Mouse (Mus musculus) intestine, embryonic 14.5 days (tissue): ENCODE results near the gene Pcdh15. TPM values are rescaled to one million over a fixed set of nuclear protein-coding genes. Genes with fewer than 3 reads are reported as not detected.

Experiments used
- ATAC-seq: fragments of 200-750 bp; cut with Nextera tagmentation; replicated peaks from 2 replicates; pipeline ENCODE4 v1.8.0; 2017; ENCODE audit warnings: low read depth, moderate number of reproducible peaks, moderate TSS enrichment, moderate library complexity; ENCODE audit not compliant: low FRiP score, low TSS enrichment
- DNase-seq: peaks from one replicate; pipeline ENCODE4 v3.0.0-alpha.2; 2018; ENCODE audit warnings: low spot score
- H3K27ac ChIP-seq: fragments of 300-500 bp; sonication (generic); 2 replicates; pipeline ENCODE4 v1.5.1; 2014; ENCODE audit warnings: low read depth, mild to moderate bottlenecking, control low read depth
- H3K27me3 ChIP-seq: fragments of 300-500 bp; sonication (generic); replicated peaks from 2 replicates; pipeline ENCODE4 v1.6.1; 2014; ENCODE audit warnings: low read length, control low read depth; ENCODE audit not compliant: control insufficient read depth, insufficient read depth
- H3K36me3 ChIP-seq: fragments of 300-500 bp; sonication (generic); 2 replicates; pipeline ENCODE4 v1.6.1; 2014; ENCODE audit warnings: low read length, control low read depth; ENCODE audit not compliant: control insufficient read depth, insufficient read depth
- H3K4me1 ChIP-seq: fragments of 300-500 bp; sonication (generic); replicated peaks from 2 replicates; pipeline ENCODE4 v1.6.1; 2014; ENCODE audit warnings: low read length, control low read depth, mixed read lengths; ENCODE audit not compliant: control insufficient read depth, insufficient read depth
- H3K4me2 ChIP-seq: fragments of 300-500 bp; sonication (generic); 2 replicates; pipeline ENCODE4 v1.6.1; 2014; ENCODE audit warnings: low read length
- H3K4me3 ChIP-seq: fragments of 300-500 bp; sonication (generic); 2 replicates; pipeline ENCODE4 v1.5.1; 2014; ENCODE audit warnings: low read depth, low read length, control low read depth, mixed read lengths
- H3K9ac ChIP-seq: fragments of 300-500 bp; sonication (generic); 2 replicates; pipeline ENCODE4 v1.6.1; 2014; ENCODE audit warnings: mild to moderate bottlenecking, low read length
- H3K9me3 ChIP-seq: fragments of 300-500 bp; sonication (generic); 2 replicates; pipeline ENCODE4 v1.6.1; 2016; ENCODE audit warnings: low read length, control low read depth; ENCODE audit not compliant: control insufficient read depth
- WGBS: fragments of 180-500 bp; shearing (Covaris S2); extraction: QIAGEN DNeasy Blood & Tissue Kit; methylation state at CpG from one replicate; pipeline ENCODE4 v1.1.7; 2014; 5-methylcytosine and 5-hydroxymethylcytosine counted together
- polyA plus RNA-seq: library from polyadenylated mRNA; unstranded; fragments of >200 nt; fragmentation: Nextera tagmentation; extraction: Ambion mirVana; gene quantifications from 2 replicates; pipeline ENCODE4 v1.2.1, GENCODE M21; 2014

Gene Pcdh15
- polyA plus RNA-seq, 1 experiment from 2014 or later, result 2.6 TPM

DNA sequence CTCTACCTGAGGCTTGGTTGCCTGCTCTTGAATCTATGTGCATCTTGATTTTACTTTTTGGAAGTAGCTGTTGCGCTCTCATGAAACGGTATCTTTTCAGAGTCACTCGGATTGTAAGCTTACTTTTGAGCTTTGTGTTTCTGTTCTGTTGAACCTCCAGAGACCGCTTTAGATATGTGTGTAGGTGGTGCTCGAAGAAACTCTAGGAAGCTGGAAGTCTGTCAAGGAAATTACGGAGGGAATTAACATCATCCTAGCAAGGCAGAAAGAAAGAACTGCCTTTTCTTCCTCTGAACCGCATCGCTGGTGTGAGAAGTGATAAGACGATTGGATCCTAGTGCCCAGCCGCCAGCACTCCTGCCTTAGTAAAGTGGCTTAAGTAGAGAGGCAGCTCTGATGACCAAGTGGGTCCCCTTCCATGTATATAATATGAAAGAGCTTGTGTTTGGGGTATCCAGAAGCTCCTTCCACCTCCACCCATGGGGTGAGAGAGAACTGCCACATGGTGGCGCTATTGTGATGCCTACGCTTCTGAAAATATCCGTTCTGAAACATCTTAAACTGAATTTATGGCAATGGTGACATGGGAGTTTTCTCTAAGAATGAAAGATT is 4.3 kb downstream of the Pcdh15 start:
- Histone ChIP-seq H3K4me3 (no peak overlapping the region), H3K27me3 (peaks cover 33% of the 10 kb centered on the region), H3K9ac (no peak overlapping the region), H3K27ac (no peak overlapping the region), H3K9me3 (no peaks in the 10 kb centered on the region), H3K4me2 (no peak overlapping the region), H3K36me3 (no peaks in the 10 kb centered on the region), H3K4me1 (no peaks in the 10 kb centered on the region)
- ATAC-seq, result no peak
- DNase-seq, result no peak
- WGBS, result 72% methylated on average over 13 of the region's 13 CpGs

DNA sequence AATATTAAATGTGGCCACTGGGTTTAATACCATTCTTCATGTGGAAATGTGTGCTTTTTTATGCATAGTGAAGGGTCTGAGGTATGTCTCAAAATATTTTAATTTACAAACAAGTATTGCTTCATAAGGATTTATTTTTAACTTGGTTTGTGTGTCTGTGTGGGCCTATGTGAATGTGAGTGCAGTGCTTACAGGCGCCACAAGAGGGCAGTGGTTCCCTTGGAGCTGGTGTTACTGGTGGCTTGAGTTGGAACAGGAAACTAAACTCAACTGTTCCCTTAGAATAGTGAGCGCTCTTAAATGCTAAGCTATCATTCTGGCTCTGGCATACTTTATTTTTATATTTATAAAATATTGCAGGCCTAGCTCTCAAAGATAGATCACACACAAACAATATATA is 6.8 kb downstream of the Pcdh15 start:
- Histone ChIP-seq H3K4me3 (no peak overlapping the region), H3K4me2 (no peak overlapping the region), H3K27ac (no peak overlapping the region), H3K9me3 (no peaks in the 10 kb centered on the region), H3K27me3 (peaks cover 11% of the 10 kb centered on the region), H3K4me1 (no peaks in the 10 kb centered on the region), H3K36me3 (no peaks in the 10 kb centered on the region), H3K9ac (no peak overlapping the region)
- ATAC-seq (no peak), DNase-seq (no peak)
- WGBS, result 43% methylated on average over 2 of the region's 2 CpGs

DNA sequence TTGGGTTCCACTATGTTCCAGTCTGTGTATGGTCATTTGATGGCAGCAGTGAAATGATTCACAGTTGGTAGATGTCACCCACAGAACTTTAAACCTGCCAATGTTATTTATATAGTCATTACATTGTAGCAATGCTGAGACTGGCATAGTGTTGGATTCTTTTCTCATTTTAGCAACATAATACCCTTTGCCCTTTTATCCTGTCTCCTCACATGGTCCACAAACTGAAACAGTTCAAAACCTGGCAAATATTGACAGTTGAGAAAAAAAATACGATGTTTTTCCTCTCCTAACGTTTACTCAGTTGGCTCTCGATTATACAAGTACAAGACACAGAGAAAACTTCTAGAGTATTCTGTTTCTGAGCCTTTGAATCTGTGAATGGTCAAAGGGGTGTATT is 38.8 kb downstream of the Pcdh15 start:
- Histone ChIP-seq H3K9ac (no peak overlapping the region), H3K4me2 (no peak overlapping the region), H3K9me3 (no peaks in the 10 kb centered on the region), H3K4me1 (no peaks in the 10 kb centered on the region), H3K27ac (no peak overlapping the region), H3K4me3 (no peak overlapping the region), H3K27me3 (no peaks in the 10 kb centered on the region), H3K36me3 (no peaks in the 10 kb centered on the region)
- DNase-seq (no peak), ATAC-seq (no peak)
- 60% methylated on average over 3 of the region's 3 CpGs for WGBS

DNA sequence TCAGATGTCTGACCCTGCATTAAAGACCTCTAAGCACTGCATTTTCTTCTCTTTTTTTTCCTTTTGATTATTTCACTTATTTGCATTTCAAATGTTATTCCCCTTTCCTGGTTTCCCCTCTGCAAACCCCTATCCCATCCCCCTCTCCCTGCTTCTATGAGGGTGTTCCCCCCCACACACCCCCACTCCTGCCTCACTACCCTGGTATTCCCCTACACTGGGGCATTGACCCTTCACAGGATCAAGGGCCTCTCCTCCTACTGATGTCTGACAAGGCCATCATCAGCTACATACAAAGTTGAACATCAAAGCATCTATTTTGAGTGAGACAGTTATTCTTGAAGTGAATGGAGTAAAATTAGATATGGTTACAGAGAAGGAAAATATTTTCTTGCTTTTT is 48.4 kb downstream of the Pcdh15 start:
- Histone ChIP-seq H3K27me3 (no peaks in the 10 kb centered on the region), H3K4me2 (no peak overlapping the region), H3K9ac (no peak overlapping the region), H3K4me3 (no peak overlapping the region), H3K4me1 (no peaks in the 10 kb centered on the region), H3K9me3 (no peaks in the 10 kb centered on the region), H3K27ac (no peak overlapping the region), H3K36me3 (no peaks in the 10 kb centered on the region)
- DNase-seq (no peak), ATAC-seq (no peak)

DNA sequence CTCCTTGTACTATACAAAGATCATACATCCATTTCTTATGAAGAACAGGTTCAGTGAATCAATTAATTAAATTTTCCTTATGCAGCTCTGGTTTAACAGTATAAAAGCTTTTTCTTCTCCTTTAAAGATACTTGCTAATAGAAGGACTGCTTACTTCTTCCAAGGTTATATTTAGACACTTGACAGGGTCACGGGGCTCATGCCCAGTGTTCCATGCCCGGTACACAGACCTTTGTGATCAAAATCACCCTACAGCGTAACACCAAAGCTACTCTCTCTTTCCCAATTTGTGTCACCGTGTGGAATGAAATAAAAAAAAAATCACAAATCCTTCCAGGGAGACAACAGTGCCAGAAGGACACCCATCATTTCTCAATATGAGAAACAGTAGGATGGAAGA is 48.8 kb downstream of the Pcdh15 start:
- H3K27me3 ChIP-seq, result no peaks in the 10 kb centered on the region
- WGBS, result 85% methylated on average over 4 of the region's 4 CpGs
- H3K4me3 ChIP-seq, result no peak overlapping the region
- no peak for ATAC-seq
- no peak for DNase-seq
- no peaks in the 10 kb centered on the region for H3K9me3 ChIP-seq
- H3K36me3 ChIP-seq, result no peaks in the 10 kb centered on the region
- no peak overlapping the region for H3K27ac ChIP-seq
- H3K4me2 ChIP-seq, result no peak overlapping the region
- no peak overlapping the region for H3K9ac ChIP-seq
- H3K4me1 ChIP-seq, result no peaks in the 10 kb centered on the region

DNA sequence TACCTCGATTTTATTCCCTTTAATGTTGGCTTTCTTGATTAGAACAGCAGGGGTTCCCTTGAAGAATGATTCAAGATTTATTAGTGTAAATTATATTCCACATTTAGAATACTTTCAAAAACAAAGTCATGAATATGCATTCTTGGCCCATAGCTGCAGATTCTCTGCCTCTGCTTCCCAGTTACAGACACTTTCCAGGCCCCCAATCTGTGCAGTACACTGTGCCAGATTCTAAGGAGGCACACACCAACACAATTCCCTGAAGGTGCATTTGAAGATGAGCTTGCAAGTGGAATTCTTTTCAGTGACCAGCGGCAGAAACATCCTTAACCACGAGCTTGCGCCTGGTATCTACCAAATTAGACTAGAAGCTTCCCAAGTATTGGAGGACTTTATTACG is 55.4 kb downstream of the Pcdh15 start:
- Histone ChIP-seq H3K36me3 (no peaks in the 10 kb centered on the region), H3K9me3 (no peaks in the 10 kb centered on the region), H3K4me1 (no peaks in the 10 kb centered on the region), H3K4me3 (no peak overlapping the region), H3K27ac (no peak overlapping the region), H3K9ac (no peak overlapping the region), H3K27me3 (no peaks in the 10 kb centered on the region), H3K4me2 (no peak overlapping the region)
- 83% methylated on average over 5 of the region's 5 CpGs for WGBS
- ATAC-seq (no peak), DNase-seq (no peak)

DNA sequence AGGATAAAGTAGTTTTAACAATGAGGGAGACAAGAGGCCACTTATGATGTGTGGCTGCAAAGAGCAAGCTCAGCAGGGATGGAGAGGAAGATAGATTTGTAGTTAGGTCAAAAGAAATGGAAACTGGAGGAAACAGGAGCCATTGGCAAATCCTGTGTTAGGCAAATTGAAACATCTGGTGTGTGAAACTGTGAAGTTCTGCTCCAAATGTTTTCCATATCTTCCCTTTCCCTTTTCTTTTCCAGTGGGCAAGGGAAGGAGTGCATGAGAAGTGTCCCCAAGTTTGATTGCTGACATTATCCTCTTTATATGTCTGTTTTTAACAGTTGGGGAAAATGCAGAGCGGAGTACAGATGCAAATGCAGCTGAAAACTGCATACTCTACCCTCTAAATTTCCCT is 62.6 kb downstream of the Pcdh15 start:
- H3K36me3 ChIP-seq, result no peaks in the 10 kb centered on the region
- H3K9ac ChIP-seq, result no peak overlapping the region
- ATAC-seq (no peak), DNase-seq (no peak)
- H3K4me2 ChIP-seq, result no peak overlapping the region
- H3K27me3 ChIP-seq, result no peaks in the 10 kb centered on the region
- H3K4me3 ChIP-seq, result no peak overlapping the region
- WGBS, result 82% methylated on average over 1 of the region's 1 CpGs
- no peaks in the 10 kb centered on the region for H3K9me3 ChIP-seq
- H3K27ac ChIP-seq, result no peak overlapping the region
- no peaks in the 10 kb centered on the region for H3K4me1 ChIP-seq

DNA sequence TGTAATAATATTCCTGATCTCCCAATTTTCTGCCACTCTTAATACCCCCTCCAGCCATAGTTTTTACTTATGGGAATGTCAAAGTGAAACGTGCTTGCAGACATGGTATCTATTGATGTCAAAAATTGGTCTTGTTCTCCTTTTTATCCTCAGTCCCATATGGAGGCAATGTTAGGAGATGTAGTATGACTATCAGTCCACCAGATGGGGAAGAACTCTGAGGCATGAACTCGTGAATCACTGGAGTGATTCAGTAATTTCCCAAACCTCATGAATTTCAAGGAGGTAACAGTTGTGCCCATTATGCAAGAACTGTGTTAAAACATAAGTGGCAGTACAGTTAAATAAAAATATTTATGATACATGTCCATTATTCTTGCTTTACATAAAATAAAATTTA is 116.9 kb downstream of the Pcdh15 start:
- H3K36me3 ChIP-seq, result no peaks in the 10 kb centered on the region
- no peak overlapping the region for H3K27ac ChIP-seq
- ATAC-seq (no peak), DNase-seq (no peak)
- H3K27me3 ChIP-seq, result no peaks in the 10 kb centered on the region
- H3K9ac ChIP-seq, result no peak overlapping the region
- H3K4me1 ChIP-seq, result no peaks in the 10 kb centered on the region
- H3K9me3 ChIP-seq, result no peaks in the 10 kb centered on the region
- no peak overlapping the region for H3K4me2 ChIP-seq
- H3K4me3 ChIP-seq, result no peak overlapping the region
- WGBS, result 65% methylated on average over 2 of the region's 2 CpGs

DNA sequence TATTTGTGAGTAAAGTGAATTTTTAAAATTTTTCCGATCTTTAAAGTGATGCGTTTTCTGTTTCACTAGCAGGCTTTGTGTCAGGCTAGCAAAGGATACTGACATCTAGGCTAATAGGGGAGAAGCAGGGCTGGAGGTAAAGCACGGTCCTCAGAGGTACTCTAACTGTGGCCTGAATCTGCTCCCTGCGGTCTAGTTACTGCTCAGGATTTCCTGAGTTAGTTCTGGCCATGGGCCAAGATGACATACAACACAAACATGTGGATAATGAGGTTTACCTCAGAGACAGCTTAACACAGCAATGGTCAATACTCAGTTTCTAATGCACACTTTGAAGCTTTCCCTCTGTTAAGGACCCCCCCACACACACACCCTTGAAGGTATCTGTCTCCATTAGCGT is 143.2 kb downstream of the Pcdh15 start:
- 66% methylated on average over 5 of the region's 5 CpGs for WGBS
- H3K9ac ChIP-seq, result no peak overlapping the region
- H3K4me1 ChIP-seq, result no peaks in the 10 kb centered on the region
- no peaks in the 10 kb centered on the region for H3K27me3 ChIP-seq
- DNase-seq, result no peak
- H3K4me3 ChIP-seq, result no peak overlapping the region
- no peaks in the 10 kb centered on the region for H3K9me3 ChIP-seq
- no peaks in the 10 kb centered on the region for H3K36me3 ChIP-seq
- no peak overlapping the region for H3K4me2 ChIP-seq
- ATAC-seq, result no peak
- H3K27ac ChIP-seq, result no peak overlapping the region
